Mouse (Mus musculus) T-helper 17 cell (primary cell): ENCODE measurements around the gene Ccdc137.

Experiments
- in situ Hi-C, 2 experiments: fragments of 300-600 bp; cut with MboI, MseI; formaldehyde crosslinking; loops; 1 replicate in 1 of 2; 2 replicates in 1 of 2; pipeline ENCODE4 v1.15.1; 2025; ENCODE audit warnings: high pct_unique_total_duplicates in 2 of 2

Ccdc137 gene

GRCm38 (mm10) chr11:120498226-120498625, 40.3 kb downstream of the Ccdc137 start:
- in situ Hi-C loops = no loop called here

- in situ Hi-C loops = no loop called here
Measured at GRCm38 (mm10) chr11:120498891-120499290, 41.0 kb downstream of the Ccdc137 start.

GRCm38 (mm10) chr11:120499894-120500293, 42.0 kb downstream of the Ccdc137 start:
- in situ Hi-C loops = no loop called here

- in situ Hi-C loops = no loop called here
Measured at GRCm38 (mm10) chr11:120500357-120500756, 42.4 kb downstream of the Ccdc137 start.

- in situ Hi-C loops = no loop called here
Measured at GRCm38 (mm10) chr11:120501018-120501417, 43.1 kb downstream of the Ccdc137 start.

- in situ Hi-C loops = no loop called here
Measured at GRCm38 (mm10) chr11:120501701-120502100, 43.8 kb downstream of the Ccdc137 start.

GRCm38 (mm10) chr11:120505661-120506060, 47.7 kb downstream of the Ccdc137 start:
- in situ Hi-C loops = no loop called here

- in situ Hi-C loops = no loop called here
Measured at GRCm38 (mm10) chr11:120506899-120507298, 49.0 kb downstream of the Ccdc137 start.

GRCm38 (mm10) chr11:120507611-120508289, 49.8 kb downstream of the Ccdc137 start:
- in situ Hi-C loops = no loop called here

GRCm38 (mm10) chr11:120508290-120508870, 50.5 kb downstream of the Ccdc137 start:
- in situ Hi-C loops = no loop called here

GRCm38 (mm10) chr11:120509940-120510339, 52.0 kb downstream of the Ccdc137 start:
- in situ Hi-C loops = no loop called here

- in situ Hi-C loops = no loop called here
Measured at GRCm38 (mm10) chr11:120510375-120511030, 52.6 kb downstream of the Ccdc137 start.

- in situ Hi-C loops = no loop called here
Measured at GRCm38 (mm10) chr11:120512790-120513453, 55.0 kb downstream of the Ccdc137 start.
